In the genomic region with DNA sequence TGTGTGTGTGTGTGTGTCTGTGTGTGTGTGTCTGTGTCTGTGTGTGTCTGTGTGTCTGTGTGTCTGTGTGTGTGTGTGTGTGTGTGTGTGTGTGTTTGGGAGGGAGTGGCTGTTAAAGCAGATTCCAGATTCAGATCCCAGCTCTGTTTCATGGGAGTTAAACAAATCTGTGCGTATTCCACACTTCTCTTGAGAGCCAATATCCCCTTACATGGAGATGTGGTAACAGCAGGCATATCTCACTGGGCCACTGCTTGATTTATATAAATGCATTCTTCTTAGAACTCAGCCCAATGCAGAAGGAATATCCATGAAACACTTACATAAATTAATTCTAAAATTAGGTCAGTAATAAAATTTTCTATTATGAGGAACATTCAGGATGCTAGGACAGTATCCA, we compare ENCODE assay signal across 24 mouse cellular contexts.
"Had no signal": no experiment of that assay in that cellular context is flagged by ENCODE, and none has a peak within 500 bp of the region (broad histone marks: within the 10 kb centered on the region; RNA-seq: fewer than 3 reads in every experiment).

No protein-coding gene starts in this region.

- ATAC-seq: hindbrain, embryonic 16.5 days; inflammation-experienced regulatory T-cells, adult 6 months; intestine, embryonic 15.5 days; intestine, postnatal 0 days had no signal

- H3K27ac ChIP-seq: heart, embryonic 10.5 days; hindbrain, embryonic 10.5 days; hindbrain, embryonic 12.5 days; hindbrain, embryonic 14.5 days; intestine, embryonic 15.5 days; kidney, embryonic 15.5 days; limb, embryonic 10.5 days; limb, embryonic 12.5 days; liver, embryonic 14.5 days had no signal

- DNase-seq: gastrocnemius, postnatal 14 days; heart, adult 18-20 months; heart, postnatal 10 days; heart, postnatal 4 days; kidney, adult 2 months; kidney, adult 9 months; kidney, postnatal 10 days; kidney, postnatal 25 days; kidney, postnatal 4 days; liver had no signal

- H3K4me3 ChIP-seq: heart, embryonic 10.5 days; heart, embryonic 12.5 days; hindbrain, embryonic 10.5 days; hindbrain, embryonic 12.5 days; intestine, embryonic 15.5 days; kidney, embryonic 15.5 days; layer of hippocampus, adult 2 months; limb, embryonic 10.5 days; limb, embryonic 12.5 days had no signal
